Mouse (Mus musculus) 416B (cell line): ENCODE data around the gene Apob.
A peak's percentile ranks its signal among the peaks of the same experiment; 100 is the strongest.
"Not testable (repeated sequence)": the region's sequence is repeated elsewhere in the genome, so short reads cannot be mapped to it uniquely, and the experiment has no call there.

Source experiments
- DNase-seq: peaks from one replicate; pipeline ENCODE4 v3.0.0; 2011; ENCODE audit warnings: low read depth

The Apob gene

DNA sequence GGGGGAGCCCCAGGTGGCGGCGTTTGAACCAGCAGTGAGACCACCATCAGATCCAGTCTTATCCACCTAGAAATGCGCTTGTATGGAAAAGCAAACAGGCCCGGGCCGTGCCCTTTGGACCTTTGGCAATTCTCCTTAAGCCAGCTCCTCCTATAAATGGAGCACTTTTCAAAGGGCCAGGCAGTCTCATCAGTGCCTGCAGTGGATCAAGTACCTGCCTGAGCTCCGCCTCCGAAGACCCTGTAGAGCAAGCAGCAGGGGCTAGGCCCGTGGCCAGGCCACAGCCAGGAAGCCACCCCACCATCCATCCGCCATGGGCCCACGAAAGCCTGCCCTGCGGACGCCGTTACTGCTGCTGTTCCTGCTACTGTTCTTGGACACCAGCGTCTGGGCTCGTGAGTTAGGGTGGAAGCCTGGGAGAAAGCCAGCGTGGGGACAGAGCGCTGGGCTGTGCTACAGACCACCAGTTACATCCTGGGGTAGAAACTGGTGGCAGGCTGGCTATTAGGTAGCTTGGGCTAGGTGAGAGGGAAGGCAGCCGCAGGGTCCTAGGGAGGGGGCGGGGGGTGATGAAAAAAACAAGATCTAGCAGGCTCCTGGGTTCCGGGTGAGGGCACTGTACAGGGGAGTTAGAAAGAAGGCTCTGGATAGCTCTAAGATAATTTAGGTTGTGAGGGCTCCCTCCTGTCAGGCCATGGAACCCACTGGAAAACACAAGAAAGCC, at the start of gene Apob:
Gene Apob, plus strand, starts transcription at position 183 of the 724 bp plus-strand sequence.
- DNase-seq = no peak

DNA sequence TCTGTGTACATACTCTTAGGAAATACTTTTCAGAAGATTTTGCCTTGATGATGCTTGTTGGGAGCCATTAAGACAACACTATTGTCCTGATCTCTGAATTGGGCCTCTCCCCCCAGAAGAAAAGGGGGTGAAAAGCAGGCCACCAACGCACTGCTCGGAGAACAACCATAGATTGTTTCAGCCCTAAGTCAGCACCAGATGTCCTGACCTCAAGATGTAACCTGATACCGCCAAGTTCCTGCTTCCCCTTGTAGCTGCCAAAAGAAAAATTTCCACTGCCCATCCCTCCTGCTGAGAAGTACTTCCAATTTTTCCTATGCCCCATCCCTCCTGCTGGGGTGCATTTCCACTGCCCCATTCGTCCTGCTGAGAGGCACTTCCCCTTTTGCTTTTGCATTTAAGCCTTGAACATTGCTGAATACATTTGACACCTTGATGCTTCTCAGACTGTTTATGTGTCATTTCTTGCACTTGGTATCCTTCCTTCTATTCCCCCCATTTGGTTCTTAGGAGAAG, 45.0 kb upstream of the Apob start:
- no peak for DNase-seq

- DNase-seq = no peak
Measured at GRCm38 (mm10) chr12:7950098-7950745, 27.2 kb upstream of the Apob start.

DNA sequence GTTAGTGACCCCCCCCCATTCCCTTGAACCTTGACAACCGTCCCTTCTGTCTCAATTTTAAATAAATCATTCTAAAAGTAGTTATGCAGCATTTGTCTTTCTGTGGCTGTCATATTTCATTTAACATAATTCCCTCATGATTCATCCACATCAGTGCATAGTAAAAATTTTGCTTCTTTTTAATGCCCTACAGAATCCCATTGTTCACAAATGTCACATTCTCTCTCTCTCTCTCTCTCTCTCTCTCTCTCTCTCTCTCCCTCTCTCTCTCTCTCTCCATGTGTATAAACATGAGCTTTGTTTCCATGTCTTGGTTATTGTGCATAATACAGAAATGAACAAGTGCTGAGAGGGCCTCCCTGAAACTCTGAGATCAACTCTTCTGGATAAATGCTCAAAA, 18.6 kb upstream of the Apob start:
- DNase-seq = no peak

- no peak for DNase-seq
Measured at GRCm38 (mm10) chr12:7959310-7959918, 18.0 kb upstream of the Apob start.

GRCm38 (mm10) chr12:7962314-7962927, 15.0 kb upstream of the Apob start:
- peak; percentile 95 for DNase-seq

DNA sequence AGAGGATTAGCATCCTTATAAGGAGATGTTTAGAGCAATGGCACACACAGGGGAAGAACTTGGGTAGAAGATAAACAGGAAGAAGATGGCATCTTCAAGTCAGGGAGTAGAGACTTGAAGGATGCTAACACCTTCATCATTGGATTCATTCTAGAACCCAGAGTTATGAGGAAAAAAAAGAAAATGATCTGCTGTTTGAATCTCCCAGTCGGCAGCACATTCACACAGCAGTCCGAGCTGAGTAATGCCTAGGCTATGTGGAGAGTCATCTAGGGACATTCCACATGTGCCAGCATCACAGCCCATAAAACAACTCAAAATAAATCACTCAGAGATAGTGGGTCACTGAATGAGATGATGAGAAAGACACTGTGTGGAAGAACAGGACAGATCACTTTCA, 10.2 kb upstream of the Apob start:
- no peak for DNase-seq

DNA sequence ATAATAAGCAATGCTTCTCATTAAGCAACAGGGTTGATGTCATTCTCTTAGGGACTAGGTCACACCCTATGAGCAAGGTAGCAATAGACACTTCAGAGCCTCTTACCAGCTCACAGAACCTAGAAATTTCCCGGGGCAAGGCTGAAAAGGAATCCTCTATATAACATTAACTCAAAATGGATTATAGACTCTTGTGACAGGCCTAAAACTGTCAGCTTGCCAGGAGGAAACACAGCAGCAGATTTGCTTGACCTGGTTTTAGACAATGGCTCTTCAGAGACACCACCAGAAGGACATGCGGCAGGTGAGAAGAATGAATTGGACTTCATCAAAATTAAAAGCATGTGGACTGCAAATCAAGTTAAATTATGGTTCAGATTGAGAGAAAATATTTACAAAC, 7.1 kb upstream of the Apob start:
- no peak for DNase-seq

DNA sequence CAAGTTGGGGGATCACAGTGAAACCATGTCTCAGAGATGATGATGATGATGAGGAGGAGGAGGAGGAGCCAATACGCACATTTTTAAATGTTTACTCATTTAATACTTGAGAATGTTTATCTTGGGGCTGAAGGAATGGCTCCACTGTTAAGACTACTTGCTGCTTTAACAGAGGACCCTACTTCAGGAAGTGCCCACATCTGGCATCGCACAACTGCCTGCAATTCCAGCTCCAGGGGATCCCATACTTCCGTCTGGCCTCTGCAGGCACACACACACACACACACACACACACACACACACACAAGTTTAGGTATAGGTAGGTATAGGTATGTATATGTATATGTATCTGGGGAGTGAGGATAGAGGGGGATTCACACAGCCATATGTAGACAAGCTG, 6.6 kb upstream of the Apob start:
- DNase-seq = no peak

GRCm38 (mm10) chr12:7971736-7972135, 5.7 kb upstream of the Apob start:
- no peak for DNase-seq

GRCm38 (mm10) chr12:7973773-7974322, 3.6 kb upstream of the Apob start:
- DNase-seq = no peak

GRCm38 (mm10) chr12:7978190-7978884, 889 bp downstream of the Apob start:
- DNase-seq = peak; percentile 59

GRCm38 (mm10) chr12:7984411-7984810, 7.0 kb downstream of the Apob start:
- DNase-seq = no peak

DNA sequence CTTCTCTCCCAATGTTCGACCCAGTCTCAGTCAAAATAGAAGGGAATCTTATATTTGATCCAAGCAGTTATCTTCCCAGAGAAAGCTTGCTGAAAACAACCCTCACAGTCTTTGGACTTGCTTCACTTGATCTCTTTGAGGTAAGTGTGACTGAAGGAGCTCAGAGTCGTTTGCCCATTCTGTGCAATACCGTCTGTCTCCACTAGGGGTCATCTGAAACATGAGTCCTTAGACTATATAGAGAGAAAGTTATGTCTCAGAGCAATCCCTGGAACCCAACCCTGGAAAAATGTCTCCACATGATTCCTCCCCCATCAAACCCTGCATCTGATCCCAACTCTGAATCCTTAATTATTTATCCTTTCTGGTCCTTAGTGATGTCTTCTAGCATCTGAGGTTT, 13.4 kb downstream of the Apob start:
- DNase-seq = peak; percentile 66

- DNase-seq = no peak
Measured at GRCm38 (mm10) chr12:7991570-7991969, 14.1 kb downstream of the Apob start.

- no peak for DNase-seq
Measured at GRCm38 (mm10) chr12:8020931-8021330, 43.5 kb downstream of the Apob start.

DNA sequence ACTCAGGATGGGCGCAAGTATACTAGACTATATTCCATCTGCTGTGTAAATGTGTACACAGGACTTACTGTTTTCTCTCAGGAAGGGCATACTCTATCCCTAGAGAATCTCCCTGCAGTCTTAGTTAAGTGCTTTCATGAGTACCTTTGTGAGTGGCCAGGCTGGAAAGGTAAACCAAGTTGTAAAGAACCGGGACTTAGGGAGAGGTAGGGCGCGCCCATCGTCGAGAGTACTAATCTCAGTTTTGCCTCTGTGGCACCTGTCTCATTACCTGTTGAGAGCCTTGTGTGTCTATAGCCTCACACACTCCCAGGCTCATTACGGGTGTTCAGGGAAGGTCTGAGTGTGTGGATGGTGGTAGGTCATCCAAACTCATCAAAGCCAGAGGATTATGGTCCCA, 52.1 kb downstream of the Apob start:
- no peak for DNase-seq

DNA sequence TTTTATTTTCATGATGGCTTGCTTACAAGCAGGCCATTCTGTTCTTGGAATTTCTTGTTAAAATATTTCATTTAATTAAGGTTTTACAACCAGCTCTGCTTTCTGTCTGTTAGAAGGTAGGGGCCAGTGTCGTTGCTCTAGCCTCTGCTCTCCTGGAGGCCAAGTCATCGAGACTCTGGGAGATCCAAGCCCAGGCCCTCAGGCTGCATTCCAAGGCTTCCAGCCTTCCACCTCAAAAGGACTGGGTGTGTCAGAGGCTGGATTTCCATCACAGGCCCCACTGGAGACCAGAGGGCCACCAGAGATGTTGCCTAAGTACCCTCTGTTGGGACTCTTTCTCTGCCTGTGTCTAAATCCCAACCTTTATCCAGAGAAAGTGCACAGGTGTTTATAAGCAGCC, 52.6 kb downstream of the Apob start:
- no peak for DNase-seq

DNA sequence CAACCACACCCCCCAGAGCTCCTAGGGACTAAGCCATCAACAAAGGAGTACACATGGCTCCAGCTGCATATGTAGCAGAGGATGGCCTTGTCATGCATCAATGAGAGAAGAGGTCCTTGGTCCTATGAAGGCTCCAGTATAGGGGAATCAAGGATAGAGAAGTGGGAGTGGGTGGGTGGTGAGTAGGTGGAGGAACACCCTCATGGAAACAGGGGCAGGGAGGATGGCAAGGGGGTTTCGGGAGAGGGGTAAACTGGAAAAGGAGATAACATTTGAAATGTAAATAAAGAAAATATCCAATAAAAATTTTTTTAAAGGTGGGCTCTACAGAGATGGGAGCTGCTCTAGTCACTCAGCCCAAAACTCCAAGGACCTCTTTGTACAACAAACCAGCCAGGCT, 53.7 kb downstream of the Apob start:
- DNase-seq = not testable (repeated sequence)

DNA sequence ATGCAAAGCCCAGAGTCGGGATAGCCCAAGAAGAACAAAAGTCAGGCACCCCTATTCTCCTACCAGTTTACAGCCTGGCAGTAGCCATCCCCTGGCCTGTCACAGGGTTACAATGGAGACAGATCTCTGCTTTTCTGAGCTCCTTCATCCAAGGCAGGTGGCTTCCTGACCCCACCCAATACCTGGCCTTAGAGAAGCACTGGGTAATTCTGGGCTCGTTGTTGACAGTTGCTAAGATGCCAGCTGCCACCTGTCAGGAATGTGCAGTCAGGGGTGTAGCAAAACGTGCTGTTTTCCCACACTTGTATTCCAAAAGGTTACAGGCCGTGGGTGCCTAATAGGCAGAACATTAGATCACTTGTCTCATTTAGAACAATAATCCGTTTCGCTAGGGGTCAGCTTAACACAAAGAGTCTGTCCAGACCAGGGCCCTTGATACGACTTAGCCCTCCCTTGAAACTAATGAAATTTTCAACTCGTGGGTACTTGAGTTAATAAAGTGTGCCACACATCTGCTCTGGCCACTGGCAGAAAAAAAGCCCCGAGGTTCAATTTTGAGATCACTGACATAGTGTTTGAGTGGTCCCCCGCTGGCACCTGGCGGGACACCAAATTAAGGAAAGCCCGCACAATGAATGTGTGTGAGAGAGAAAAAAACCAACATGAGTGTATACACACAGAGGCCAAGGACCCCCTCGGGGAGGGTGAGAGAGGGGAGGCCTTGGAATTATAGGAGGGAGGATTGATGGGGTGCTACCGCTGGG, 54.3 kb downstream of the Apob start:
- DNase-seq = no peak

DNA sequence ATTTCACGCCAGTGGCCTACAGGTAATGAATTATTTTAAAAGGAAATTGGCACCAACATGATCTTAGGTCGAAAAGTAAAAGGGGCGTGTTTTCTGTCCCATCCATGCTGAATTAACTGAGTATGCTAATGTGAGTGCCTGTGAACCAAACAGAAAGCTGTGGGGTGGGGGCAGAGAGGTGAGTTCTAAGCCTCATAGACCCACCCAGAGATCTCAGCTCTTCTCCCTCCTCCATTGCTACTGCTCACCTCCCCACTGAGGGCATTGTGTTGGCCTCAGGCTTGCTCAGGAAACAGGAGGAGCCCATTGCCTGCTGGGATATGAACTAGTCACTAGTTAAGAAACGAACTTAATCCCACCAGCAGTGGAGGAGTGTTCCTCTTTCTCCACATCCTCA, 54.9 kb downstream of the Apob start:
- DNase-seq = no peak
